Mouse (Mus musculus): Measurements from ENCODE around the gene Siae. TPM values are rescaled to one million over a fixed set of nuclear protein-coding genes. Genes with fewer than 3 reads are reported as not detected.

Gene Siae
- polyA plus RNA-seq, 1 experiment from 2014 or later, result 6.5 TPM

DNA sequence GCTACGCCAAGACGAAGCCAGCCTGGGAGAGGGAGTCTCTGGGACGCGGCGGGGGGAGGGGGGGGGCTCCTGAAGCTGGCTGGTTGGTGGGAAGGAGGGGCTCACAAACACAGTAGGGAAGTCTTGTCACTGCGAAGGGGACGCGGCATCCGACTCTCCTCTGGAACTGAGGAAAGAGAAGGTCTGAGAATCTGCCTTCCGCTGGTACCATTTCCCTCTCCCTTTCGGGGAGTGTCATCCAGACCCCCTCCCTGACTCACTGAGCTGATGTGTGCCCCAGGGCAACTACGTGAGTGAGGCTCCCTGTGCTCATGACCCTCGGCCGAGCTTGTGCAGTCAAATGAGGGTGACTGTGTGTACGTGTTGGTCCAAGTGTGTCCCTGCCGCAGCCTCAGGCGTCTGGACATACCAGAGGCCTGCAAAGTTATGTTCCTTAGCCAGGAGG, 10.3 kb upstream of the Siae start:
- Histone ChIP-seq H3K4me1 (peaks cover 22% of the 10 kb centered on the region), H3K9me3 (no peaks in the 10 kb centered on the region), H3K4me3 (peak overlapping the region; percentile 45), H3K27me3 (ENCODE audit: poor library complexity, severe bottlenecking) (peaks cover 100% of the 10 kb centered on the region), H3K27ac (no peak overlapping the region), H3K36me3 (replicated peaks) (no peaks in the 10 kb centered on the region)
- 5% methylated on average over 17 of the region's 17 CpGs for WGBS
- DNase-seq (ENCODE audit: extremely low spot score, low spot score), result no peak

DNA sequence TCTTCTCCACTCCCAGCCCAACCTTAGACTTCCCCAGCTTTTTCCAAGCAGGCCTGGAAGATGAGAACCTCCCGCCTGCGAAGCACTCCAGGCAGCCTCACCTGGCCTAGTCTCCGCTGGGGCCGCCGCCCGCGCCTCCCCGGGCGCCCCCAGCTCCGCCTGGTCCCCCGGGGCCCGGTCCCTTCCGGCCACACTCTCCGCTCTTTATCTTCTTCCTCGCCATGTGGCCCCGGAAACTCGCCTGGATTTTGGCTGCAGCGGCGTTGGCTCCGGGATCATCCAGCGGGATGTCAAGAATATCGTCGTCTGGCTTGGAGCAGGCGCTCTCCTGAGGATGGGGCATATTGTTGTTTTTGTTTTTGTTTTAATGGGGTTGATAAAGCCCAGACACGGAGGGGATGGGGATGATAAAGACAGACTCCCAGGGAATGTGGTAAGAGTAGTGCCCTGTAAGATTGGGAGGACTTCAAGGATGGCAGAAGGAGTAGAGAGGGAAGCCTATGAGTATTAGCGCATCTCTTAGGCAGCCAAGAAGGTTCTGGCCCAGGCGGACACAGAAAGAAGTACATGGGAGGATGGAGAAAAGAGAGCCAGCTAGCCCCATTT, 9.5 kb upstream of the Siae start:
- no peak for DNase-seq (ENCODE audit: extremely low spot score, low spot score)
- H3K4me3 ChIP-seq, result peak overlapping the region; percentile 19; the same call in 1 of the 2 replicates
- H3K9me3 ChIP-seq, result no peaks in the 10 kb centered on the region
- peaks cover 100% of the 10 kb centered on the region for H3K27me3 ChIP-seq (ENCODE audit: poor library complexity, severe bottlenecking)
- H3K36me3 ChIP-seq (replicated peaks), result no peaks in the 10 kb centered on the region
- 6% methylated on average over 27 of the region's 27 CpGs for WGBS
- peaks cover 22% of the 10 kb centered on the region for H3K4me1 ChIP-seq
- H3K27ac ChIP-seq, result no peak overlapping the region

DNA sequence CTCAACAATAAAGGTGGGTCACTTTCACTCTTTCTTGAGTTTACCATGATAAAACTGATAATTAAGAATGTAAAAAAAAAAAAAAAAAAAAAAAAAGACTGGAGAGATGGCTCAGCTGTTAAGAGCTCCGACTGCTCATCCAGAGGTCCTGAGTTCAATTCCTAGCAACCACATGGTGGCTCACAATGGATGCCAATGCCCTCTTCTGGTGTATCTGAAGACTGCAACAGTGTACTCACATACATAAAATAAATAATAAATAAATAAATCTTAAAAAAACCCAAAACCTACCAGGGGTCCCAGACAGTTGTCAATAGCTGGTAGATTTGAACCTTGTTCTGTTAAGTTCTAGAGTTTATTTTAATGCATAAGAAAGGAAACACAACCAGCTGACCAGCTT, 8.6 kb upstream of the Siae start:
- Histone ChIP-seq H3K36me3 (replicated peaks) (no peaks in the 10 kb centered on the region), H3K4me3 (no peak overlapping the region), H3K27ac (no peak overlapping the region), H3K27me3 (ENCODE audit: poor library complexity, severe bottlenecking) (peaks cover 100% of the 10 kb centered on the region), H3K9me3 (no peaks in the 10 kb centered on the region), H3K4me1 (peaks cover 25% of the 10 kb centered on the region)
- no peak for DNase-seq (ENCODE audit: extremely low spot score, low spot score)
- 53% methylated on average over 1 of the region's 1 CpGs for WGBS

DNA sequence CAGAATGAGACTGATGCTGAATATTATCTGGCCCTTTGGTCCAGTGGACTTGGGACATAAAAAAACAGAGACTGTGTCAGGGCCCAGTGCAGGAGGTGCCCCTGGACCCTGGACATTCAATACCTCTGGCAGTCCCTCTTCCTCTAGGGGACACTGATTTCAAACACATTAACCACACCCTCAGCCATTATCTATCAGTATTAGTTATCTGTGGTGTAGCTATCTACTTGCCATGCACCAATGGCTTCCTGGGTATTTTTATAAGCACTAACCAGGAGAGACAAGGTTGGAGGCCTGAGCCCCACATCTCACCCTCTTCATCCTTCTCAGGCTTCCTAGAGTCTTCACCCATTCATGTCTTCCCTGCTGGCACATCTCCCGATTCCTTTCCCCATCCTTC, 5.1 kb upstream of the Siae start:
- Histone ChIP-seq H3K36me3 (replicated peaks) (no peaks in the 10 kb centered on the region), H3K9me3 (no peaks in the 10 kb centered on the region), H3K27me3 (ENCODE audit: poor library complexity, severe bottlenecking) (peaks cover 100% of the 10 kb centered on the region), H3K4me3 (no peak overlapping the region), H3K4me1 (peaks cover 30% of the 10 kb centered on the region), H3K27ac (no peak overlapping the region)
- no peak for DNase-seq (ENCODE audit: extremely low spot score, low spot score)
- 55% methylated on average over 1 of the region's 1 CpGs for WGBS

DNA sequence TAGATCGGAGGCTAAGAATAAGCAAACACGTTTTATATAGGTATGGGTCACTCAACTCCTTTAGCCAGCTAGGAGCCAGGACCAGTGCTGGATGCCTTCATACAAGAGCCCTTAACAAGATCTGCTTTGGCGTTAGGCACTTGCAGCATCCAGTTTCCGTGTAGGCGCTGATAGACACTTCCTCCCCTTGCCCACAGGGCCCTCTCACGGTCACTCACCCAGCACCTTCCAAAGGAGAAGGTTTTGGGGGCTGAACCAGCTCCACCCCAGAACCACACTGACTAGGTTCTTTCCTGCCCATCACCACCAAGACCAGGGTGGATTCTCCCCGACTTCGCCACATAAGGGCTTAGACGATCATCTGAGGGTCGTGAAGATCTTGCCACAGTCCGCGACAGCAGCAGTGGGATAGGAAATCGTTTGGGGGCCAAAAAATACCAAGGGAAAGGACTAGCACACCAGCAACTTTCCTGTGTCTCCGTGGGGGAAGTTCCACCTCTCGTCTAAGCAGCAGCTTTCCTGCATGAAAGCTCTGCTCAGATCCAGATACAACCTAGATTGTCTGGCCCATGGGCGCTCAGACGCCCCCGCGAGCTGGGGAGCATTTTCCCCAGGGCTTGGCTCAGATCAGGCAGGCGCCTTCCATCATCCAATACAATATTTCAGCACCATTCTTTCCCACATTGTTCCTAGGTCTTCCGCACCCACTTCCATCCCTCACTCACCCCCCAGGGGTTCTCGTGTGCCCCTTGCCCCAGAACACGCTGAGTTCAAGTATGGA, 3.6 kb upstream of the Siae start:
- DNase-seq (ENCODE audit: extremely low spot score, low spot score), result no peak
- peaks cover 99% of the 10 kb centered on the region for H3K27me3 ChIP-seq (ENCODE audit: poor library complexity, severe bottlenecking)
- H3K9me3 ChIP-seq, result no peaks in the 10 kb centered on the region
- peaks cover 28% of the 10 kb centered on the region for H3K4me1 ChIP-seq
- no peaks in the 10 kb centered on the region for H3K36me3 ChIP-seq (replicated peaks)
- peak overlapping the region; percentile 57 for H3K4me3 ChIP-seq
- WGBS, result 3% methylated on average over 23 of the region's 23 CpGs
- peak overlapping the region; percentile 40; the same call in 1 of the 2 replicates for H3K27ac ChIP-seq

DNA sequence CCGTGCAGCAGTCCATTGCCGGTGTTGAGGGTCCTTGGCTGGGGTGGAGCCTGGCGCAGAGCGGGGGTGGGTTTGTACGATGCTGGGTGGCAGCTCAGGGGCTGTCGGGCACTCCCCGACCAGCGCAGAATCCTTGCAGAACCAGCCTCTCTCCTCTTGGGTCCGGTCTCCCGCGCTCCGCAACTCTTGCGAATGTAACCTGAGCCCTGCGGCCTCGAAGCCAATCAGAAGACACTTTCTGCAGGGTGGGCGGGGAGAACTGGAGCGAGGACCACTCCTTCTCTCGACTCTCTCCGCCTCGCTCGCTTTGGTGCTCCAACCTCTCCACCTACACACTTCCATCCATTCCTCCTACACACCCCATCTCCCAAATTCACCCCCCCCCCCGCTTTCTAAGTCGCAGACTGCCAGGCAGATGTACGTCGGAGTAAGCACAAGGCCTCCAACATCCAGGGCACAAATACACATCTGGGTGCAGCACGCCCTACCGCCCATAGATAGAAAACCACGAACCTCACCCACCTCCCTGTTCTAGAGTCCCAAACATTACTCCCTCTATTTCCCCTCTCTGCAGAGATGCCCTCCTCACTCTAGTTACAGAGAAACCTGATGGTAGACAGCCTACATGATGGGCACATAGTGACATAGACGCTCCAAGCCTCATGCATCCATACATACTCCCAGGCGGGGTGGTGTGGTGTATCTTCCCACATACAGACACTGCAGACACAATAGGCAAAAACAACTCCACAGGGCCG, 2.8 kb upstream of the Siae start, which contains the start of gene Nrgn:
Nrgn (minus strand) TSS at position 369 of the 758 bp plus-strand sequence.
- H3K27me3 ChIP-seq (ENCODE audit: poor library complexity, severe bottlenecking), result peaks cover 94% of the 10 kb centered on the region
- peak within 1 kb of the TSS; percentile 57 for H3K4me3 ChIP-seq
- no peaks in the 10 kb centered on the region for H3K9me3 ChIP-seq
- H3K36me3 ChIP-seq (replicated peaks), result no peaks in the 10 kb centered on the region
- DNase-seq (ENCODE audit: extremely low spot score, low spot score), result peak; percentile 88
- peak within 1 kb of the TSS; percentile 40; the same call in 1 of the 2 replicates for H3K27ac ChIP-seq
- WGBS, result 5% methylated on average over 30 of the region's 31 CpGs
- peaks cover 28% of the 10 kb centered on the region for H3K4me1 ChIP-seq

DNA sequence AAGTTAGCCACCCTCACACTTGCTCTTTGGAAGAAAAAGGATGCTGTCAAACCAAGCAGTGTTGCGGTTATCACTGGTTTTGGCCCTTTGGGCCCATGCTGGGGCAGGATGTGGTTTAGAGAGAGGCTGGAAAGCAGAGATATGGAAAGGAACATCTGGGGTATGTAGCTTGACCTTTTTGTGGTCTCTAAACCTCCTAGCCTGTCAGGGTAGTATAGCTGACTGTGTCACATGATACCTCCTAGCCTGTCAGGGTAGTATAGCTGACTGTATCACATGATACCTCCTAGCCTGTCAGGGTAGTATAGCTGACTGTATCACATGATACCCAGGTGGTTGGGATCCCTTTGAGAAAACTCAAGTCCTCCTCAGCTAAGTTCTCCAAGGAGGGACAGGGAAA, 1.2 kb upstream of the Siae start:
- 90% methylated on average over 1 of the region's 1 CpGs for WGBS
- Histone ChIP-seq H3K36me3 (replicated peaks) (no peaks in the 10 kb centered on the region), H3K27me3 (ENCODE audit: poor library complexity, severe bottlenecking) (peaks cover 84% of the 10 kb centered on the region), H3K9me3 (no peaks in the 10 kb centered on the region), H3K4me3 (no peak overlapping the region), H3K27ac (no peak overlapping the region), H3K4me1 (peaks cover 28% of the 10 kb centered on the region)
- no peak for DNase-seq (ENCODE audit: extremely low spot score, low spot score)

DNA sequence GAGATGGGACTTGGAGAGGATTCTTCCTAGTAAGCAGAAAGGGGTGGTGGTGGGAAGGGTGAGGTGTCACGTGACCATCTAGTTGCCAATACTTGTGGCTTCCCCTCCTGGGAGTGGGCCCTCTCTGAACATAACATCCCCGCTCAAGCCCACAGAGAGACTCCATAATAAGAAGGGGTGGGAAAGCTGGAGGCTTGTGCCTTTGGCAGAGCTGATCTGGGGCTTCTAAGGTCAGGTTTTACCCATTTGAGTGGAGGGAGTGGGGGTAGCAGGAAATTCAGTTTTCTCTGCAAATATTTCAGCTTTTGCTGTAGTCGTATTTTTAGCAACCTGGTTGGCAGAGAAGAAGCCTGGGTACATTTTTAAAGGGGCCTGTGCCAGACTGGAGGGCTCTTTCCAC, 868 bp downstream of the Siae start:
- H3K27me3 ChIP-seq (ENCODE audit: poor library complexity, severe bottlenecking), result peaks cover 63% of the 10 kb centered on the region

DNA sequence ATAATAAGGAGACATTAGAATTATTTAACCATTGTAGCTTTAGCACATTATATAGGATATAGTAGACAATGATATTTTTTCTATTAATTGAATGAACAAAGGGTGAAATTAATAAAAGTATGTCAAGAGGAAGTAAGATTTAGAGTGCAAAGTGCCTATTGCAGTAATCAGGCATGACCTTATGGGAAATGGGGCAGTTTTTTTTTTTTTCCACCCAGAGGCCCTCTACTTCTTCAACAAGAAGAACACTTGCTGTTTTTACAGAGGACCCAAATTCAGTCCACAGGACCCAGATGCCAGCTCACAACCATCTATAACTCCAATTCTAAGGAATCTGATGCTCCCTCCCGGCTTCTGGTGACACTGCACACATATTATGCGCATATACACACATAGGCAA, 5.1 kb downstream of the Siae start:
- H3K27me3 ChIP-seq (ENCODE audit: poor library complexity, severe bottlenecking), result peaks cover 20% of the 10 kb centered on the region
- H3K36me3 ChIP-seq (replicated peaks), result no peaks in the 10 kb centered on the region
- DNase-seq (ENCODE audit: extremely low spot score, low spot score), result no peak
- H3K27ac ChIP-seq, result no peak overlapping the region
- H3K4me1 ChIP-seq, result peaks cover 1% of the 10 kb centered on the region
- no peaks in the 10 kb centered on the region for H3K9me3 ChIP-seq
- H3K4me3 ChIP-seq, result no peak overlapping the region
- 92% methylated on average over 2 of the region's 2 CpGs for WGBS

More for the DNA sequence above, 868 bp downstream of the Siae start:
- 83% methylated on average over 3 of the region's 3 CpGs for WGBS
- Histone ChIP-seq H3K4me3 (no peak overlapping the region), H3K27ac (no peak overlapping the region), H3K9me3 (no peaks in the 10 kb centered on the region), H3K36me3 (replicated peaks) (no peaks in the 10 kb centered on the region), H3K4me1 (peaks cover 28% of the 10 kb centered on the region)
- DNase-seq (ENCODE audit: extremely low spot score, low spot score), result no peak

DNA sequence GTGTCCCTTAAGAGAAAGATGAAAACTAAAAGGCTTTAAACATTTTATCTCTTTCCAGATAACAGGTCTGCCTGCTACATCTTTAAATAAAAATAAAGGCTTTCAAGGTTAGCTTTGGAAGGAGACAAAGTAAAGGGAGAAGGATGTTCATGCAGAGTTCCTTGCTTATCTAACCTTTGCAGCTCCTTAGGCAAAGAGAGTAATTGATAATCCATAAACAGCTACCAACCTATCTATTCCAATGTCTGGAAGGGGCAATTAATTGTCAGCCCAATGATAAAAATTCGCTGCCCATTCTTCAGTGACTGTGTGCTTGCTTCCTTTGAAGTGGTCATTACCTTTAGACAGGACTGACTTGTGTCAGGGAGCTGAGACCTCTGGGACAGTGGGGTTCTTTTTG, 8.3 kb downstream of the Siae start:
- H3K36me3 ChIP-seq (replicated peaks), result no peaks in the 10 kb centered on the region
- H3K27me3 ChIP-seq (ENCODE audit: poor library complexity, severe bottlenecking), result 0 out of 2 replicates have a peak, but pooled peaks cover 11% of the 10 kb centered on the region
- H3K4me1 ChIP-seq, result peaks cover 13% of the 10 kb centered on the region
- H3K9me3 ChIP-seq, result no peaks in the 10 kb centered on the region
- no peak overlapping the region for H3K27ac ChIP-seq
- no peak overlapping the region for H3K4me3 ChIP-seq
- DNase-seq (ENCODE audit: extremely low spot score, low spot score), result no peak
- WGBS, result 71% methylated on average over 1 of the region's 1 CpGs

DNA sequence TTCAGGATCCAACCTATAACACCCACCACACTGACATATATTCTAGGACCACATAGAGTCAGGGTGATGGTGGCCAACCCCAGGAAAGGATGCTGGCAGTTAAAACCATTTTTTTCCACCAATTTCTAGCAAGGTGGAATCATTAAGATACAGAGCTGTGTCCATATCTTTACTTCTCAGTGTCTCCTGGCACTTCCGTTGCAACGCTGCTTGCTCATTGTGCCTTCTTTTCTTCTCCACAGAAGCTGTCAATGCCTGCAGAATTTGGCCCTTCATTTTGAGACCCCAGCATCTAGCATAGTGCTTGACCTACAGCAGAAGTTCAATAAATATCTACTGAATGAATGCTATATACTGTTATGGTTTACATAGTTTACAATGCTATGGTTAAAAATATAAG, 11.5 kb downstream of the Siae start:
- no peaks in the 10 kb centered on the region for H3K9me3 ChIP-seq
- 0 out of 2 replicates have a peak, but pooled peaks cover 11% of the 10 kb centered on the region for H3K27me3 ChIP-seq (ENCODE audit: poor library complexity, severe bottlenecking)
- peaks cover 13% of the 10 kb centered on the region for H3K4me1 ChIP-seq
- no peak overlapping the region for H3K27ac ChIP-seq
- H3K36me3 ChIP-seq (replicated peaks), result no peaks in the 10 kb centered on the region
- H3K4me3 ChIP-seq, result no peak overlapping the region
- 89% methylated on average over 2 of the region's 2 CpGs for WGBS
- no peak for DNase-seq (ENCODE audit: extremely low spot score, low spot score)

DNA sequence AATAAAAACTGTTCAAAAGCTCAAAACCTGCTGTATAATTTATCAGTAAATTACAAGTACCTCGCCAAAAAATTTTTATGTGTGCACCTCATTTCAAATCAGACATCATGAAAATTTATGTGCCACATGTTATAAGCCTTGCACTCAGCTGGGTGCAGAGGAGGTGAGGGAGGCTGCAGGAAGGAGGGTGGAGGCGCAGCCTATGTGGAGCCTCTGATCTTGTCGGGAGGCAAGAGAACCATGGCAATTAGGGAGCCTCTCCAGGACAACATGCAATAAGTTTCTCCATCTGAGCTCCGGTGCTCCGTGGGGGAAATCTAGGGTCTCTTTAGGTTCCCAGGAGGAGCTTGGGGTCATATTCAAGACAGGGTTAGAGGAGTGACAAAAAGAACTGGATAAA, 12.0 kb downstream of the Siae start:
- 60% methylated on average over 5 of the region's 5 CpGs for WGBS
- 0 out of 2 replicates have a peak, but pooled peaks cover 11% of the 10 kb centered on the region for H3K27me3 ChIP-seq (ENCODE audit: poor library complexity, severe bottlenecking)
- H3K36me3 ChIP-seq (replicated peaks), result no peaks in the 10 kb centered on the region
- H3K27ac ChIP-seq, result no peak overlapping the region
- H3K9me3 ChIP-seq, result no peaks in the 10 kb centered on the region
- peaks cover 13% of the 10 kb centered on the region for H3K4me1 ChIP-seq
- H3K4me3 ChIP-seq, result no peak overlapping the region
- DNase-seq (ENCODE audit: extremely low spot score, low spot score), result no peak

Measured in forebrain, embryonic 10.5 days (tissue).